Mouse (Mus musculus): ENCODE data around the gene Hspb7.

Hspb7 gene

DNA sequence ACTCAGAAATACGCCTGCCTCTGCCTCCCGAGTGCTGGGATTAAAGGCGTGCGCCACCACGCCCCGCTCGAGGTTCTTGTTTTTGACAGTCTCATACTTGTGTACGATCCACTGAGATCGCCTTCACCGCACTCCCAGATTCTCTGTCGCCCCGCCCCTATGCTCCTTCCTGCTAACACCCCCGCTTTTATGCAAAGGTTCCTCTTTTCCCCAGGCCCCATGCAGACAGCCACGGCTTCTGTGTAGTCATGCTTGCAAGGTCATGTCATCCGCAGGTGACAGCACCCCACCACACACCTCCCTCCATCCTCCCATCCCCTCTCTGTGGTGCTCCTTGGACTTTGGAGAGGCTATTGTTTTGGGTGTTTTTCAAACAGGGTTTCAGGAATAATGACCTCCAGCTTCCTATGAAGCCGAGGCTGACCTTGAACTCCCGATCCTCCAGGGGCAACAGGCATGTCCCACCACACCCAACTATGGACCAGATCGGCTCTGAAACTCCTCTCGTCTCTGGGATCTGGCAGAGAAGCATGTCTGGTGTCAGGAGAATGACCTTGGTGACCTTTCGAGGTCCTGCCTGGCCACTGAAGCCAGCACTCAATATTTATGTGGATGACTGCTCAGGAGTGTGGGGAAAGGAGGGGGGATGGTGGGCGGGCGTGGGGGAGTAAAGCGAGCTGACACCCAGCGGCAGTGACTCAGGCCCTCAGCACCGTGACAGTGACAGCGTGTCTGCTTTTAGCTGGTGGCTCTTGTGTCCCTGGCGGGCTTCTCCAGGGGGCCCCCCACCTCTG is 984 bp upstream of the Hspb7 start:
- peak in 1 of 2 experiments; percentile 51 for DNase-seq (ENCODE audit: low spot score in 2 of 2)

DNA sequence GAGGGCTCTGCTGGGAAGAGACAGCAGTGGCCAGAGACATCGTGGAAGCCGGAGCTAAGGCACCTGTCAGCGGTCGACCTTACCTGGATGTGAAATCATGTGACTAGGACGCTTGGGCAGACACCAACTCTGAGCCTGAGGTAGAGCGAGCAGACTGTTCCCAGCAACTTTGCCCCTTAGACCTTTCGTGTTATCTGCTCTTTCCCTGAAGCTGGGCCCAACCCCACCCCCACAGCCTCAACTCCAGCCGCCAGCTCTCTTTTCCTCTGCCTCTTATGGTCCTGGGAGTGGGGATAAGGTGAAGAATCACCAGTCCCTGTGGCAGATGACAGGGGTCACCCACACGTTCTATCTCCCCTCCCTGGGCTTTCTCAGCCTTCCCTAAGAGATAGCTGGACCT is 307 bp downstream of the Hspb7 start:
- no peak for DNase-seq (ENCODE audit: low spot score in 2 of 2)

DNA sequence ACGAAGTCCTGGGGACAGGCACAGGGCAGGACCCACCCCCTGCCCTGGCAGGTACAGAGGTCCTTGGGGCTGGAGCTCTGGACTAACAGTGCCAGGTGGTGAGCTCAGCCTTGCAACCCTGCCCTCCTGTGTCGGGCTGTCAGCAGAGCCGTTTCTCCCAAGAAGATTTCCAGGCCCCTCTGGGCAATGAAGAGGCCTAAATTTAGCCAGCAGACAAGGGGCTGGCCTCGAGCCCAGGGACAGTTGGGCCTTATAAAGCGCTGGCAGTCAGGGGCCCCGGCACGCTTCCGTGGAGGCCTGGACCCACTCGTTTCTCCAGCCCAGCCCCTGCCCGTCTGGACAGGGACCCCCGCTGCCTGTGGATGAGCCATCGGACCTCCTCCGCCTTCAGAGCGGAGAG is 844 bp downstream of the Hspb7 start:
- DNase-seq (ENCODE audit: low spot score in 2 of 2), result peak; percentile 88 to 89

DNA sequence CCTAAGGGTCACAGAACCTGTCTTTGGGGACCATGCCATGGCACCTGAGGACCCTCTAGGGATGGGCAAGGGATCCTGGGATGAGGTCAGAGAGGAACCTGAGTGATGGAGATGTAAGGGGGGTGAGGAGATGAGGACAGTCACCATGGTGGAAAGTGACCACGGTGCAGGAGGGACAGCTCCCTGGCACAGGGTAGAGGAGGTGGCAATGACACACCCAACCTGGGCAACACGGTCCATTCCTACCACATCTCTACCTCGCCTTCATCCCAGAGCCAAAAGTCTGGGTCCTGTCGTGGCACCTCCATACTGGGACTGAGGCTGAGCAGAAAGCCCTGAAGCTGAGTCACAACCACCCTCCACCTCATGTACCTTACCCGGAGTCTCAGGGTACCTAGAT is 2.3 kb downstream of the Hspb7 start:
- no peak for DNase-seq (ENCODE audit: low spot score in 2 of 2)

DNA sequence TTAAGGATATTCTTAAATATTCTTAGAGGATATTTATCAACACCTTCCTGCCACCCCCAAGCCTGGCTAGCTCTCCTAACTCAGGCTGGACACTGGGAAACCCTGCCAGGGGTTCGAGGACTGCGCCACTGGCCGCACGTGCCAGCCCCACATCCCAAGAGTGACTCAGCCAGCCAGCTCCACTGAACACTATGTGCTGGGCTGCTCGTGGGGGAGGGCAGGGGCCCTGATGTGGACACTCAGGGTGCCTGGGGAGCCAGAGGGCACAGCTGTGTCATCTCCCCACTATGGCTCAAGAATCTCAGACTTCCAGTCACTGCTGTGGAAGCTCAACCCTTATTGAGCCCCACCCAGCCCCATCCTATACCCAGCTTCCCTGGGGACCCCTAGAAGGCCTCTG is 2.7 kb downstream of the Hspb7 start:
- DNase-seq (ENCODE audit: low spot score in 2 of 2), result no peak

DNA sequence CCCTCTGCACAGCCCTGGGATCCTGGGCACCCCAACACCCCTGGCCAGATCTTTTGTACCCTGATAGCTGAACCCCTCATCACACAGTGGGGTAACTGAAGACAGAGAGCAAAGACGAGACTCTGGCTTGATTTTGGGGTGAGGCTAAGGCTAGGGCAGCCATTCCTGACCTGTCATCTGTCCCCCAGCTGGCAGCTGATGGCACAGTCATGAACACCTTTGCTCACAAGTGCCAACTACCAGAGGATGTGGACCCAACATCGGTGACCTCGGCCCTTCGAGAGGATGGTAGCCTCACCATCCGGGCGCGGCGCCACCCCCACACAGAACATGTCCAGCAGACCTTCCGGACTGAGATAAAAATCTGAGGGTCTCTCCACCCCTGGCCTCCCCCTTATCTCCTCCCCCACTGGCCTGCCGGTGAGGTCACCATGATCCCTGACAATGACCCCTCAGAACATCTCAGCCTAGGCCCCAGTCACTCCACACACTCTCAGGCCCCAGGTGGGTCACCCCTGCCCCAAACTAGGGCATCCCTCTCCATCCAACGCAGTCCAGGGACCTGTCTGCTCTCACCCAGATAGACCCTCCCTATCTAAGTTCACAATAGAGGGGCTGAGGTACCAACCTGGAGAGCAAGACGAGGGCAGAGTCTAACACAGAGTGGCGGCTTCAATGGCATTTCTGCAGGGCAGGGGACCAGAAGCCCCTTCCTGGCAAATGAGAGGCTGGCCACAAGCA is 3.3 kb downstream of the Hspb7 start:
- DNase-seq (ENCODE audit: low spot score in 2 of 2), result no peak

DNA sequence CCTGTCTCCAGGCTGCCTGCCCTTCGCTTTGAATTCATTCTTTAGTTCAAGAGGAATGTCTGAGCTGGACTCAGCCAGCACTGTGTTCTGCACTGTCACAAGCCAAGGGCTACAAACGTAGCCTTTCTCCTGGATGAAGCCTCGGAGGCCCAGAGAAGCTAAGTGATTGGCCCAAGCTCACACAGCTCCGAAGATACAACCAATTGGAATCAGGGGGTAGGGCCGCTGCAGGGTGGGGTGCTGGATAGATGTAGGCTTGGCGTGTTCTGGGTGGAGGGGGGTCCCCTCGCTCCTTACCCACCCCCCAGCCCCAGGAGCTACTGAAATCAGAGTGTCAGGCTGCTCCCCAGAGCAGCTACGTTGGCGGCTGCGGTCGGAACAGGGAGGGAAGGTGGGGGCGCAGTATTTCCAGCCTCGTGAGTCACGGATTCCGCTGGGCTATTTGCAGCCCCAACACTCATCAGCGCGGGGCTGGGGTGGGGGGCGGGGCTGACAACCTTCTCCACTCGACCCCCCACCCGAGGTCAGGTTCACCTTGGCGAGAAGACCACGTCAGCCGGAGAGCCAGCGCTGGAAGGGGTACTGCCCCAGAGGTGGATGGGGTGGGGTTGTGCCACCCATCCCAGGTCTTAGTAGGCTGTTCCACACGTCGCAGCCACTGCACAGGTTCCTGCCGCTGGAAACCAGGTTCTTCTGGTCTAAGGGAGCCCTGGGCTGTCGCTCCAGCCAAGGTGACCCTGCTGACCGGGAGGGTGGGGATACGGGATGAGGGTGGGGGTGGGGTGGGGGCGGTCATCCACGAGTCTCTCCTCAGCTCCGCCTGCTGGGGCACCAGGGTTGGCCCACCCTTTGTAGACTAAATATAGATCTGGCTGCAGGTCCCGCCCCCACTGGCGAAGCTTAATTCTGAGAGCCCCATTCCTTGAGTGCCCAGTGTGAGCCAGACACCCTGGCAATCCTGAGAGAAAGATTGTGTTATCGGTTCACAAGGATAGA is 5.2 kb downstream of the Hspb7 start:
- DNase-seq (ENCODE audit: low spot score in 2 of 2), result peak; percentile 75 to 77

DNA sequence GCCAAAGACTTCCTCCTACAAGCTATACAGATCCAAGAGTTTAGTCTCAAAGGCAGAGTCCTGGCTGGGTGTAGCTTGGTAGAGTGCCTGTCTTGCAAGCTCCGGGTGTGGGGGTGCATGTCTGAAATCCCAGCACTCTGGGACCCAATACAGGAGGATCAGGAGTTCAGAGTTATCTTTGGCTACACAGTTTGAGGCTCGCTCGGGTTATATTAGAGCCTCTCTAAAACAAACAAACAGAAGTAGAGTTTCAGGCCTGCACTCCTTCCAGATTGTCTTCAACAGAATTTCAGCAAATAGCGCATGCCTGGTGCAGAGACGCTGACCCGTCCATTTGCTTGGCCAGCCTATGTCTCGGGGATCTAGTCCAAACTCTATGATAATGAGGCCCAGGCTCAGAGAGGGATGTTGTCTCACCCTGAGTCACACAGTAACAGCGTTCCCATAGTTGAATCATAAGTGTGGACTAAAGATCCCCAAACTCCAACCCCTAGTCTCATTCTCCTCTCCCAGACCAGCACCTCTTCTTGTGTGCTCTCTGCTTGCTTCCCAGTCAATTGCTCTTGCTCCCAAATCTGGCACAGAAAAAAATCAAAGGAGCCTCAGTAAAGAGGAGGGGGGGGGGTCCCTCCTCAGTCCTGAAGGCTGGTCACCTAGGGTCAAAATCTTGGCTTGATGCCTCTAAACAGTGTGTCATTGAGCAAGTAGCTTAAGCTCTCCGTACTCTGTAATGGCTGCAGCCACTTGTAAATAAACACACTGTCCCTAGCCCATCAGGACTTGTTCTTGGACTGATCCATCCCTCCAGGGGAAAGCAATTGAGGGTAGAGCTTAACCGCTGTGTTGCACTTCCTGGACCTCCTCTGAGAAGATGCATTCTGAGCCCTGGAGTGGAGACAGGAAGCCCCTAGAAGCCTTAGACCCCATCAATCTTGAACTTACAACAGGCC is 6.5 kb downstream of the Hspb7 start:
- DNase-seq (ENCODE audit: low spot score in 2 of 2), result no peak

DNA sequence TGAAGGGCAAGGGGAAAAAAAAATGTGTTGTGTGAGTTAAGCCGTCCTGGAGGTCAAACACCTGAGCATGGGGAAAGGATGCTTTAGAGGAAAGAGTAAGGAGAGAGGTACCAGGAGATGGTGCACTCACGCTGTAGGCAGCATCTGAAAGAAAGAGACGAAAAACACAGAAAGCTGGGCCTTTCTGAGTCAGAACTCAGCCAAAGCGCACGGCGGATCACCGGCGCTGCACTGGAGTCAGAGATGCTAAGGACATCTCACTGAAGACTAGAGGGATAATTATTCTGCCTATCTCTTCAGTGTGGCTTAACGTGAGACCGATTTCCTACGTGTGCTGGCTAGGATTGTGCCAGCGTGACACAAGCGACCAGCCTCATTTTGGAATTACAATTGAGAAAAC is 7.3 kb downstream of the Hspb7 start:
- no peak for DNase-seq (ENCODE audit: low spot score in 2 of 2)

DNA sequence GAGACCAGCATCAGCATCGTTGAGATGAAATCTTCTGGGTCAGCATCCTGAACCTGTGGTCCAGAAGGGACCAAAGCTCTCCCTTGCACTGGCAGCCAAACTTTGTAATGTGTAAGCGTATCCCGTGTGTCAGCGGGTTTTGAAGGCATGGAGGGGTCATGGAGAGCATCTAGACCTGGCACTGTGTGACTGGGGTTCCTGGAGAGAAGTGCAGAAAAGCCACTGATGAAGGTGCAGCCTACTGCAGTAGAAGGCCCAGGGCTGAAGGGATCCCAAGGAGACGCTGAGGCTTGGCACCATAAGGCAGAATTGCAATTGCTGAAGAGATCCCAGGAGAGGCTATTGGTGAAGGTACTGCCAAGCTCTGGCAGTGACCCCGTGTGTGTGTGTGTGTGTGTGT is 8.8 kb downstream of the Hspb7 start:
- no peak for DNase-seq (ENCODE audit: low spot score in 2 of 2)

DNA sequence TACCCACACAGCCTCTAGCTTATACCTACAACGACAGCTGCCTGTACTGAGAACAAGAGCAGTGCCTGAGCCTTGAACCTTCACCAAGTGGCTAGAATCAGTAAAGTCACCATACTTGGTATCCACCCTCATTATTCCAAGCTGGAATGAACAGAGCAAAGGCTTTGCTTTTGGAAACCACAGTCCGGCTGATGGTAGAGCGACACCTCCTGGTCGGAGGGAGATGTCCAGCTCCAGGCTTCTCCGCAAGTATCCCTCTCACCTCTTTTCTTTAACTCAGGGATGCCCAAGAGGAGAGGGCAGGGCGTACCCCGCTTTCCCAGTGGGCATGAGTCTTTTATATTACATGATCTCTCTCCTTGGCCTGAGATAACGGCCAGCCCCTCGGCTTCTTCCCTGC is 9.3 kb downstream of the Hspb7 start:
- DNase-seq (ENCODE audit: low spot score in 2 of 2), result no peak

DNA sequence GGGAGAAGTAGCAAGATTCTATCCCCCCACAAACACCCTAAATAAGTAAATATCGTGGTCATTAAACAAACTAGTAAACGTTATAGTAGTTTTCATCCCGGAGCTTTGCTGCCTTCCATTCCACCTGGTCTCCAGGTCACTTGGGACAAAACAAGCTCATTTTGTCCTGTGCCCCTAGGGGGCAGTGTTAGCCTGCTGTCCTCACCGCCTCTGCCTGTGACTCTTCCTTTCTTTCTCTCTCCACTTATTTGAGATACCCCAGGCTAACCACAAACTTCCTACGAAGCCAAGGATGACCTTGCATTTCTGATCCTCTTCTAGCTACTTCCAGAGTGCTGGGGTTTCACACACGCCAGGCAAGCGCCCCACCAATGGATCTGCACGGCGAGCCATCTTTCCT is 10.4 kb downstream of the Hspb7 start:
- DNase-seq (ENCODE audit: low spot score in 2 of 2), result peak; percentile 57 to 72

DNA sequence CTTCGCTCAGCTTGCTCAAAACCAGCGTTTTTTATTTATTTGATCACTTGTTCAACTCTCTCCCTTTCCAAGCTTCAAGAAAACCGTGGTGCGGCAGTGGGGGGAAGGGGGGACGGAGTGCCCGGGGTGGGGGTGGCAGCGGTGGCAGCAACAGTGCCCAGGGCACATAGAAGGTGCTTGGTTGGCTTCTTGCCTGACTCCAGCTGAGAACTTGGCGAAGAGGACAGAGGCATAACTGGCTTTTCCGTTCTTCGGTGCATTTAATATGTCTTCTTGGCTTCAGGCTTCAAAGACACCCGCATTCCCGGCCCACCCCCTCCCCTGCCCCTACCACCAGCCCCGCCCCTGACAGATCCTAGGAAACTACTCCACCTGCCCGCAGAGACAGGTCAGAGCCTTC is 12.1 kb downstream of the Hspb7 start:
- no peak for DNase-seq (ENCODE audit: low spot score in 2 of 2)

DNA sequence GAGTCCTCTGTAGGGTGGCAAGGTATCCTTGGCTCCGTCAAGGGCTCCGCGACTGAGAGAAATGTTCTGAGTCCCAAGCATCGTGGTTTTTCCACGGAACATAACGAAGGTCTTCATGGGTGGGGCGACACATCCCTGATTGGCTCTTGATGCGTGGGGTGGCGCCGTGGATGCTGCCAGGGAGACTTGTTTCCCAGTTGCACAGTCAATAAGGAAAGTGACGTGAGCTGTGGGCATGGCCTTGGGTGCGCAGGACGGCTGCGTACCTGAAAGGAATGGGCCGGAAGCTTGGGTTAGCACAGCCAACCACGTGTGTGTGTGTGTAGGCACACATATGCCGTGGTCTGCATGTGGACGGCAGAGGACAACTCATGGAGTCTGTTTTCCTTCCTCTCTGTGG is 12.6 kb downstream of the Hspb7 start:
- DNase-seq (ENCODE audit: low spot score in 2 of 2), result no peak

DNA sequence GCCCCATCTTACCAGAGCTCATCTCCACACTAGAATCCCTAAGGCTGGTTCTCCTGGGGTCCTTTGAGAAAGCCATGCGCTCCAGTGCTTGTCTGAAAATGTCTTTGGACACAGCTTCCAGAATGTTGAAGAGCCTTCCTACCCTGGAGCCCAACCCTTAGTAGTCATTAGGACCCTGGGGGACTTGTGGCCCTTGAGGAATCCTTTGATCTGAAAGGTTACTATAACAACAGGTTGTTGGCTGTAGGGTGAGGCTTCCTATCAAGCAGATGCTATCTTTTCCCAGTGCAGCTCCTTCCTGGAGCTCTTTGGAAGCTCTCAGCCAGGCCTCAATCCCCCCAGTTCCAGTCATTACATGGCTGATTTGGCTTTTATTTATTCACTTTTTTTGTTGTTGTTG is 15.4 kb downstream of the Hspb7 start, which contains the start of gene Srarp:
Srarp (minus strand) TSS at position 132 of the 400 bp plus-strand sequence.
- peak in 1 of 2 experiments; percentile 52 for DNase-seq (ENCODE audit: low spot score in 2 of 2)

DNA sequence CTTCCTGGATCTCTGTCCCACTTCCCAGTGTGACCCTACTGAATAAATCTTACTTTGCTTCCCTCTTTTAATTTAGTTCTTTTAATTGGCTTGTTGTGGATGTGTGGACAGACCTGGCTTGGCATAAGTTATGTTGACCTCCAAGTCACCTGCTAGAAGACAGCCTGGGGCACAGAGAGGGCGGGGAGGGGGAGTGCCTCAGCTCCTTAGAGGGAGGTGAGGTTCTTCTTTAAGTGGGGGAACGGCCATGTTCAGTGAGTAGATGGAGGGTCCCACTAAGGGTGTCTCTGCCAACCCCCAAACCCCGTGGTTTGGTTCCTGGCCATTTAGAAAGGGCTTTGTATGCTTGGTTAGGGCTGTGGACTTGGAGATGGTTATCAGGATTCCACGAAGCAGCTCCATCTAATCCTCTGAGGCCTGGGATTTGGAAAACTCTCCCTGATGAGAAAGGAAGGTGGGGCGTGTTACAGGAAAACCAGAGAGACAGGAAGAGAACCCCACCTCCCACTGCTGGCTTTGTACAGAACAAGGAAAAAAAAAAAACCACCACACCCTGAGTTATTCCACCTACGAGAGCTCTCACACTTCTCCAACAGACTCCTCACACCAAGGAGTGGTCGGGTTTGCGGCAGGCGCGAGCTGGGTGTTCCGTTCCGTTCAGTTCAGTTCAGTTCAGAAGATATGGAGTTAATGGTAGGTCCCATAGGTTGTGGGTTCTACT is 18.7 kb downstream of the Hspb7 start:
- peak in 1 of 2 experiments; percentile 71 for DNase-seq (ENCODE audit: low spot score in 2 of 2)

DNA sequence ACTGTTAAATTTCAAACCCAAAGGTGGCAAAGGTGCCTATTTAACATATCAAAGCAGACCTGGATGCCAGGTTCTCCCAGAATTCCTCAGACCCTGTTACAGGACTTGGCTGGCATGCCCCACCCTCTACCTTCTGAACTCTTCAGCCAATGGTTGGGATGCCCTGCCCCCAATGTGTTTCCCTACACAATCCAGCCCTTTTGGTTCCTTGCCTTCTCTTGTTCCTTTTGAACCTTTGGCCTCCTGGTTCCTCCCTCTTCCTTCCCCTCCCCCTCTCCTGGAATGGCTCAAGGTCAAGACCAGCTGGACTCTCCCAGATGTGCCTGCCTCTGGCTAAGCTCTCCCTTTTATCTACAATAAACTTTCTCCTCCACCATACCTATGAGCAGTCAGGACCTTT is 20.3 kb downstream of the Hspb7 start:
- DNase-seq (ENCODE audit: low spot score in 2 of 2), result no peak

DNA sequence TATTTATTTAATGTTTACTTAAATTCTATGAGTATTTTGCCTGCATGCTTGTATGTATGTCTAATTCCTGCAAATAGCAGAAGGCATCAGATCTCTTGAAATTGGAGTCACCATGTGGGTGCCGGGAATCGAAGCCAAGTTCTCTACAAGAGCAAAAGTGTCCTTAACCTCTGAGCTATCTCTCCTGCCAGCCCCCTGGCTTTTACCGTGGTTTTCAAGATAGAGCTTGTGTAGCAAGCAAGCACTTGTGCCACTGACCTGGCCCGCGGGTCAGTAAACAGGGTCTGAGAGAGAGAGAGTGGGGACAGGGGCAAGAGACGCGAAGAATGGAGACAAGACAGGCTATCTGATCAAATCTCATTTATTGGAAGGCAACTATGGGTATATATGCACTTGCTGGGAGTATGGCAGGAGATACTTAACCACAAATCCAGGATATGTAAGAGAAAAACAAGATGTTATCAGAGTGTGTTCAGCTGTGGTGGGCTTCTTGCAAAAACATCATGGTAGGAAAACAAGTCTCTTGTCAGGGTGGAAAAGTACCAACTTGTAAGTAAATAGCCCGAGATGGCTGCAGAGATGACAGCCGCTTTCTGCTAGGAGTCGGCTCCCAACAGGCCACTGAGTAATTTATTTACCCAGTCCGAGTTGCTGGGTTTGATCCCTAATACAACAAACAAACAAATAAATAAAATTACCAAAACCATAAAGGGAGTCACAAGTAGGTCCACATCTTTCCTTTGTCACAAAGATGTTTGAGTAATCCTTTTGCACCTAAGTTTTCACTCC is 23.3 kb downstream of the Hspb7 start:
- DNase-seq (ENCODE audit: low spot score in 2 of 2), result no peak

All from heart, adult 9 months (tissue).